Mouse (Mus musculus): ENCODE data around the gene Ecsit. TPM values are rescaled to one million over a fixed set of nuclear protein-coding genes. Genes with fewer than 3 reads are reported as not detected.

Gene Ecsit
- polyA plus RNA-seq, 1 experiment from 2014 or later: 30.0 TPM

GRCm38 (mm10) chr9:22035300-22036044 lies 49.8 kb downstream of the Ecsit start:
- no peak overlapping the region for H3K27ac ChIP-seq (replicated peaks; ENCODE audit: low read depth, low read length)
- H3K36me3 ChIP-seq (ENCODE audit: control insufficient read depth, insufficient read depth, low read length): no peaks in the 10 kb centered on the region
- no peaks in the 10 kb centered on the region for H3K27me3 ChIP-seq (replicated peaks; ENCODE audit: control insufficient read depth, insufficient read depth, low read length)
- ATAC-seq (ENCODE audit: low read depth): peak; percentile 50; the same call in 1 of the 2 replicates
- H3K4me1 ChIP-seq (ENCODE audit: control insufficient read depth, insufficient read depth, low read length): no peaks in the 10 kb centered on the region
- no peak overlapping the region for H3K4me2 ChIP-seq (ENCODE audit: low read depth, low read length)
- no peak overlapping the region for H3K4me3 ChIP-seq (ENCODE audit: low read depth, low read length)
- WGBS: 60% methylated on average over 6 of the region's 6 CpGs
- DNase-seq (ENCODE audit: low spot score): peak; percentile 29
- no peaks in the 10 kb centered on the region for H3K9me3 ChIP-seq (ENCODE audit: control insufficient read depth, low read length)
- no peak overlapping the region for H3K9ac ChIP-seq (ENCODE audit: low read depth, low read length)

GRCm38 (mm10) chr9:22030386-22030785 lies 54.9 kb downstream of the Ecsit start:
- WGBS: 89% methylated on average over 9 of the region's 9 CpGs
- no peak overlapping the region for H3K4me3 ChIP-seq (ENCODE audit: low read depth, low read length)
- no peaks in the 10 kb centered on the region for H3K4me1 ChIP-seq (ENCODE audit: control insufficient read depth, insufficient read depth, low read length)
- no peaks in the 10 kb centered on the region for H3K27me3 ChIP-seq (replicated peaks; ENCODE audit: control insufficient read depth, insufficient read depth, low read length)
- no peak for DNase-seq (ENCODE audit: low spot score)
- no peak for ATAC-seq (ENCODE audit: low read depth)
- H3K9ac ChIP-seq (ENCODE audit: low read depth, low read length): no peak overlapping the region
- H3K9me3 ChIP-seq (ENCODE audit: control insufficient read depth, low read length): no peaks in the 10 kb centered on the region
- no peak overlapping the region for H3K4me2 ChIP-seq (ENCODE audit: low read depth, low read length)
- no peak overlapping the region for H3K27ac ChIP-seq (replicated peaks; ENCODE audit: low read depth, low read length)
- no peaks in the 10 kb centered on the region for H3K36me3 ChIP-seq (ENCODE audit: control insufficient read depth, insufficient read depth, low read length)

GRCm38 (mm10) chr9:22028467-22028866 lies 56.8 kb downstream of the Ecsit start:
- Histone ChIP-seq H3K27ac (replicated peaks; ENCODE audit: low read depth, low read length) (no peak overlapping the region), H3K9me3 (ENCODE audit: control insufficient read depth, low read length) (no peaks in the 10 kb centered on the region), H3K4me3 (ENCODE audit: low read depth, low read length) (no peak overlapping the region), H3K36me3 (ENCODE audit: control insufficient read depth, insufficient read depth, low read length) (no peaks in the 10 kb centered on the region), H3K4me1 (ENCODE audit: control insufficient read depth, insufficient read depth, low read length) (no peaks in the 10 kb centered on the region), H3K4me2 (ENCODE audit: low read depth, low read length) (no peak overlapping the region), H3K27me3 (replicated peaks; ENCODE audit: control insufficient read depth, insufficient read depth, low read length) (no peaks in the 10 kb centered on the region), H3K9ac (ENCODE audit: low read depth, low read length) (no peak overlapping the region)
- WGBS: 51% methylated on average over 7 of the region's 7 CpGs
- DNase-seq (ENCODE audit: low spot score) (no peak), ATAC-seq (ENCODE audit: low read depth) (no peak)

GRCm38 (mm10) chr9:22024592-22024991 lies 60.6 kb downstream of the Ecsit start:
- no peak for DNase-seq (ENCODE audit: low spot score)
- Histone ChIP-seq H3K36me3 (ENCODE audit: control insufficient read depth, insufficient read depth, low read length) (no peaks in the 10 kb centered on the region), H3K9ac (ENCODE audit: low read depth, low read length) (no peak overlapping the region), H3K4me3 (ENCODE audit: low read depth, low read length) (no peak overlapping the region), H3K9me3 (ENCODE audit: control insufficient read depth, low read length) (no peaks in the 10 kb centered on the region), H3K27ac (replicated peaks; ENCODE audit: low read depth, low read length) (no peak overlapping the region), H3K4me2 (ENCODE audit: low read depth, low read length) (no peak overlapping the region), H3K4me1 (ENCODE audit: control insufficient read depth, insufficient read depth, low read length) (no peaks in the 10 kb centered on the region), H3K27me3 (replicated peaks; ENCODE audit: control insufficient read depth, insufficient read depth, low read length) (no peaks in the 10 kb centered on the region)
- 30% methylated on average over 8 of the region's 8 CpGs for WGBS
- ATAC-seq (ENCODE audit: low read depth): no peak

Small RNA genes within 50 kb of the gene (microRNA-seq; reads per million reads assigned to microRNA genes)
- gene Mir7084 (ENCODE audit: borderline number of aligned reads): 0.50 reads per million

Other genes starting within 250 kb of the Ecsit start
- 0.41 and 0.54 TPM in 2 replicates for gene Angptl8, start 249.9 kb downstream of the Ecsit start, polyA plus RNA-seq (2014; fragmentation: Nextera tagmentation; extraction: Ambion mirVana)
- 28.3 and 30.2 TPM in 2 replicates for gene Dock6, start 232.8 kb downstream of the Ecsit start, polyA plus RNA-seq (2014; fragmentation: Nextera tagmentation; extraction: Ambion mirVana)
- 21.6 and 25.3 TPM in 2 replicates for gene Rab3d, start 167.2 kb downstream of the Ecsit start, polyA plus RNA-seq (2014; fragmentation: Nextera tagmentation; extraction: Ambion mirVana)
- gene Ccdc159, start 158.0 kb downstream of the Ecsit start, polyA plus RNA-seq (2014; fragmentation: Nextera tagmentation; extraction: Ambion mirVana): 2.8 and 3.0 TPM in 2 replicates
- gene Tmem205, start 157.9 kb downstream of the Ecsit start, polyA plus RNA-seq (2014; fragmentation: Nextera tagmentation; extraction: Ambion mirVana): 53.3 and 53.7 TPM in 2 replicates
- gene Plppr2, start 148.4 kb downstream of the Ecsit start, polyA plus RNA-seq (2014; fragmentation: Nextera tagmentation; extraction: Ambion mirVana): 10.5 and 14.4 TPM in 2 replicates
- 9.5 and 10.1 TPM in 2 replicates for gene Swsap1, start 129.7 kb downstream of the Ecsit start, polyA plus RNA-seq (2014; fragmentation: Nextera tagmentation; extraction: Ambion mirVana)
- gene Epor, start 121.9 kb downstream of the Ecsit start, polyA plus RNA-seq (2014; fragmentation: Nextera tagmentation; extraction: Ambion mirVana): 4.4 and 4.7 TPM in 2 replicates
- gene Rgl3, start 96.0 kb downstream of the Ecsit start, polyA plus RNA-seq (2014; fragmentation: Nextera tagmentation; extraction: Ambion mirVana): 1.3 and 1.7 TPM in 2 replicates
- gene Ccdc151, start 82.8 kb downstream of the Ecsit start, polyA plus RNA-seq (2014; fragmentation: Nextera tagmentation; extraction: Ambion mirVana): 2.3 and 4.8 TPM in 2 replicates
- 86.6 and 95.2 TPM in 2 replicates for gene Prkcsh, start 82.6 kb downstream of the Ecsit start, polyA plus RNA-seq (2014; fragmentation: Nextera tagmentation; extraction: Ambion mirVana)
- 4.6 and 5.1 TPM in 2 replicates for gene Elavl3, start 33.4 kb downstream of the Ecsit start, polyA plus RNA-seq (2014; fragmentation: Nextera tagmentation; extraction: Ambion mirVana)
- not detected in 2 replicates for gene Gm49318, start 14.2 kb downstream of the Ecsit start, polyA plus RNA-seq (2014; fragmentation: Nextera tagmentation; extraction: Ambion mirVana)
- 6.5 and 9.2 TPM in 2 replicates for gene Zfp653, start 14.1 kb downstream of the Ecsit start, polyA plus RNA-seq (2014; fragmentation: Nextera tagmentation; extraction: Ambion mirVana)
- 5.5 and 7.1 TPM in 2 replicates for gene Cnn1, start 13.8 kb upstream of the Ecsit start, polyA plus RNA-seq (2014; fragmentation: Nextera tagmentation; extraction: Ambion mirVana)
- gene Elof1, start 31.7 kb upstream of the Ecsit start, polyA plus RNA-seq (2014; fragmentation: Nextera tagmentation; extraction: Ambion mirVana): 182 and 196 TPM in 2 replicates
- gene Acp5, start 50.3 kb upstream of the Ecsit start, polyA plus RNA-seq (2014; fragmentation: Nextera tagmentation; extraction: Ambion mirVana): 21.1 and 36.1 TPM in 2 replicates
- gene Pigyl, start 71.4 kb upstream of the Ecsit start, polyA plus RNA-seq (2014; fragmentation: Nextera tagmentation; extraction: Ambion mirVana): 69.3 and 72.6 TPM in 2 replicates
- gene Zfp872, start 102.7 kb upstream of the Ecsit start, polyA plus RNA-seq (2014; fragmentation: Nextera tagmentation; extraction: Ambion mirVana): 0.22 and 0.24 TPM in 2 replicates
- gene Zfp809, start 140.3 kb upstream of the Ecsit start, polyA plus RNA-seq (2014; fragmentation: Nextera tagmentation; extraction: Ambion mirVana): 16.2 and 16.3 TPM in 2 replicates
- 3.3 and 4.8 TPM in 2 replicates for gene Zfp599, start 174.5 kb upstream of the Ecsit start, polyA plus RNA-seq (2014; fragmentation: Nextera tagmentation; extraction: Ambion mirVana)
- gene Zfp810, start 222.2 kb upstream of the Ecsit start, polyA plus RNA-seq (2014; fragmentation: Nextera tagmentation; extraction: Ambion mirVana): 13.6 and 17.2 TPM in 2 replicates

All from embryonic facial prominence, embryonic 14.5 days (tissue).